8 mouse cellular contexts compared by ENCODE assay signal in genomic region chr3:82995368-82995767, GRCm38 (mm10). TPM values are rescaled to one million over a fixed set of nuclear protein-coding genes. Genes with fewer than 3 reads are reported as not detected.
A peak's percentile ranks its signal among the peaks of the same experiment; 100 is the strongest.
DNase-seq lines count a peak whose midpoint lies in the region; ATAC-seq lines count a peak whose summit lies in the region.

No protein-coding gene starts in this region.

- no peaks in the 10 kb centered on the region for H3K9me3 ChIP-seq in forebrain, embryonic 12.5 days

- H3K4me1 ChIP-seq in forebrain, embryonic 12.5 days, result peaks cover 7% of the 10 kb centered on the region; the same call in 1 of the 2 replicates

- no peak overlapping the region for H3K9ac ChIP-seq in forebrain, embryonic 12.5 days

- DNase-seq in thymus, postnatal 4 days, result peak; percentile 36
- DNase-seq in thymus, postnatal 10 days (ENCODE audit: low spot score in 2 of 2), result no peak
- peak; percentile 58 to 74 for DNase-seq in heart, postnatal 14 days
- peak; percentile 56 to 82 for DNase-seq in kidney, postnatal 36 days
- DNase-seq in testis, postnatal 10 days (ENCODE audit: low spot score), result peak; percentile 88
- DNase-seq in layer of hippocampus, adult 8-10 months (ENCODE audit: low spot score in 2 of 2), result no peak

- intact Hi-C loops in heart, postnatal 14 days (cut with DNase I), result loop anchor here (2.0 kb wide), 1 partner anchor 119 kb away; the partner anchor contains the start of gene Rbm46

- peaks cover 37% of the 10 kb centered on the region for H3K27me3 ChIP-seq in forebrain, embryonic 12.5 days

- H3K4me2 ChIP-seq in forebrain, embryonic 12.5 days, result peak overlapping the region; percentile 56

- WGBS in forebrain, embryonic 12.5 days, result 2% methylated on average over 24 of the region's 24 CpGs

- H3K4me3 ChIP-seq in forebrain, embryonic 12.5 days (replicated peaks), result peak overlapping the region; percentile 24

- H3K36me3 ChIP-seq in forebrain, embryonic 12.5 days (replicated peaks), result no peaks in the 10 kb centered on the region

- ATAC-seq in forebrain, embryonic 12.5 days (ENCODE audit: low FRiP score), result peak; percentile 62
- ATAC-seq in megakaryocyte-erythroid progenitor cell, adult 5-6 weeks (replicated peaks; ENCODE audit: low FRiP score, low TSS enrichment, poor library complexity, severe bottlenecking), result peak; percentile 61; the same call in 1 of the 2 replicates

- no peak overlapping the region for H3K27ac ChIP-seq in forebrain, embryonic 12.5 days

RNA-seq across cellular contexts. Expression of gene Fgg, which starts 12.2 kb away (rescaled TPM):
- not detected in 2 replicates for polyA plus RNA-seq in forebrain, embryonic 12.5 days (2016; fragmentation: Nextera tagmentation; extraction: Ambion mirVana)
- not detected for total RNA-seq in heart, postnatal 14 days (2021)
- total RNA-seq in megakaryocyte-erythroid progenitor cell, adult 5-6 weeks (2014; fragmentation: Nextera tagmentation), result not detected in 2 replicates
- total RNA-seq in megakaryocyte-erythroid progenitor cell, adult 5-6 weeks (2017), result not detected in 2 replicates
- total RNA-seq in layer of hippocampus, adult 8-10 months (2022), result not detected

RNA-seq across cellular contexts. Expression of gene Fga, which starts 30.5 kb away (rescaled TPM):
- polyA plus RNA-seq in forebrain, embryonic 12.5 days (2016; fragmentation: Nextera tagmentation; extraction: Ambion mirVana), result not detected in 2 replicates
- total RNA-seq in heart, postnatal 14 days (2021), result not detected
- total RNA-seq in megakaryocyte-erythroid progenitor cell, adult 5-6 weeks (2014; fragmentation: Nextera tagmentation), result not detected in 2 replicates
- not detected in 2 replicates for total RNA-seq in megakaryocyte-erythroid progenitor cell, adult 5-6 weeks (2017)
- not detected for total RNA-seq in layer of hippocampus, adult 8-10 months (2022)

RNA-seq across cellular contexts. Expression of gene Fgb, which starts 54.3 kb away (rescaled TPM):
- not detected in 2 replicates for polyA plus RNA-seq in forebrain, embryonic 12.5 days (2016; fragmentation: Nextera tagmentation; extraction: Ambion mirVana)
- total RNA-seq in heart, postnatal 14 days (2021), result not detected
- not detected in 2 replicates for total RNA-seq in megakaryocyte-erythroid progenitor cell, adult 5-6 weeks (2014; fragmentation: Nextera tagmentation)
- not detected in 2 replicates for total RNA-seq in megakaryocyte-erythroid progenitor cell, adult 5-6 weeks (2017)
- total RNA-seq in layer of hippocampus, adult 8-10 months (2022), result not detected

RNA-seq across cellular contexts. Expression of gene Plrg1, which starts 60.0 kb away (rescaled TPM):
- 115 and 118 TPM in 2 replicates for polyA plus RNA-seq in forebrain, embryonic 12.5 days (2016; fragmentation: Nextera tagmentation; extraction: Ambion mirVana)
- 10 to 100 TPM; 26.4 to 31.5 TPM for total RNA-seq in heart, postnatal 14 days (2021)
- total RNA-seq in megakaryocyte-erythroid progenitor cell, adult 5-6 weeks (2014; fragmentation: Nextera tagmentation), result 66.7 and 68.1 TPM in 2 replicates
- 85.2 and 117 TPM in 2 replicates for total RNA-seq in megakaryocyte-erythroid progenitor cell, adult 5-6 weeks (2017)
- total RNA-seq in layer of hippocampus, adult 8-10 months (2022), result 10 to 100 TPM; 48.1 to 52.8 (median 49.0) TPM

Comparison
In these comparisons a context has a peak if more than half of its experiments do, and no peak if none do; other contexts are left out.
1. DNase-seq: peak in thymus, postnatal 4 days (single experiment), heart, postnatal 14 days (2 of 2), kidney, postnatal 36 days (2 of 2) and testis, postnatal 10 days (single experiment); none in thymus, postnatal 10 days (0 of 2) and layer of hippocampus, adult 8-10 months (0 of 2).